Mouse (Mus musculus): ENCODE data around the gene Arhgap6.
"Not testable (repeated sequence)": the region's sequence is repeated elsewhere in the genome, so short reads cannot be mapped to it uniquely, and the experiment has no call there.

Gene Arhgap6

GRCm38 (mm10) chrX:169308559-169308958, 513.7 kb downstream of the Arhgap6 start:
- no peak for DNase-seq (ENCODE audit: low read depth, low spot score)

GRCm38 (mm10) chrX:169319066-169319760, 524.3 kb downstream of the Arhgap6 start:
- DNase-seq (ENCODE audit: low read depth, low spot score) = no peak

GRCm38 (mm10) chrX:169319945-169320667, 525.2 kb downstream of the Arhgap6 start, which contains the start of gene Hccs:
Gene Hccs (minus strand): TSS chrX:169320372.
- DNase-seq (ENCODE audit: low read depth, low spot score) = peak; percentile 86

GRCm38 (mm10) chrX:169320668-169321005, 525.7 kb downstream of the Arhgap6 start:
- DNase-seq (ENCODE audit: low read depth, low spot score) = not testable (repeated sequence)

- no peak for DNase-seq (ENCODE audit: low read depth, low spot score)
Measured at GRCm38 (mm10) chrX:169325929-169326595, 531.2 kb downstream of the Arhgap6 start.

- peak; percentile 16 for DNase-seq (ENCODE audit: low read depth, low spot score)
Measured at GRCm38 (mm10) chrX:169332264-169332663, 537.4 kb downstream of the Arhgap6 start.

GRCm38 (mm10) chrX:169337559-169337958, 542.7 kb downstream of the Arhgap6 start:
- no peak for DNase-seq (ENCODE audit: low read depth, low spot score)

GRCm38 (mm10) chrX:169338213-169338612, 543.3 kb downstream of the Arhgap6 start:
- DNase-seq (ENCODE audit: low read depth, low spot score) = no peak

All from ES-CJ7 (cell line).